Mouse (Mus musculus) liver, postnatal 0 days (tissue): ENCODE data around the gene Gm14743. TPM values are rescaled to one million over a fixed set of nuclear protein-coding genes. Genes with fewer than 3 reads are reported as not detected.
"Not testable (repeated sequence)": the region's sequence is repeated elsewhere in the genome, so short reads cannot be mapped to it uniquely, and the experiment has no call there.

Experiments
- ATAC-seq: fragments of 200-750 bp; cut with Nextera tagmentation; 2 replicates; pipeline ENCODE4 v1.8.0; 2017; ENCODE audit warnings: mild to moderate bottlenecking, moderate library complexity
- DNase-seq: peaks from one replicate; pipeline ENCODE4 v3.0.0-alpha.2; 2016
- H3K27ac ChIP-seq: fragments of 300-500 bp; sonication (generic); 2 replicates; pipeline ENCODE4 v1.5.1; 2014; ENCODE audit warnings: antibody characterized with exemption, moderate library complexity, mild to moderate bottlenecking, low read depth
- H3K27me3 ChIP-seq: fragments of 300-500 bp; sonication (generic); 2 replicates; pipeline ENCODE4 v1.6.1; 2014; ENCODE audit warnings: low read length, control low read depth, mixed read lengths; ENCODE audit not compliant: insufficient read depth
- H3K36me3 ChIP-seq: fragments of 300-500 bp; sonication (generic); replicated peaks from 2 replicates; pipeline ENCODE4 v1.6.1; 2014; ENCODE audit warnings: mild to moderate bottlenecking, control low read depth, low read length, moderate library complexity, mixed read lengths; ENCODE audit not compliant: insufficient read depth
- H3K4me1 ChIP-seq: fragments of 300-500 bp; sonication (generic); 2 replicates; pipeline ENCODE4 v1.6.1; 2014; ENCODE audit warnings: antibody characterized with exemption, mild to moderate bottlenecking, control low read depth; ENCODE audit not compliant: insufficient read depth
- H3K4me2 ChIP-seq: fragments of 300-500 bp; sonication (generic); 2 replicates; pipeline ENCODE4 v1.6.1; 2014; ENCODE audit warnings: low read depth, mild to moderate bottlenecking, low read length, moderate library complexity, mixed read lengths
- H3K4me3 ChIP-seq: fragments of 300-500 bp; sonication (generic); 2 replicates; pipeline ENCODE4 v1.5.1; 2014; ENCODE audit warnings: low read depth, low read length
- H3K9ac ChIP-seq: fragments of 300-500 bp; sonication (generic); replicated peaks from 2 replicates; pipeline ENCODE4 v1.6.1; 2014; ENCODE audit warnings: mild to moderate bottlenecking, moderate library complexity
- H3K9me3 ChIP-seq: fragments of 300-500 bp; sonication (generic); 2 replicates; pipeline ENCODE4 v1.6.1; 2016; ENCODE audit warnings: mild to moderate bottlenecking, control low read depth, low read length, mixed read lengths
- CTCF ChIP-seq: sonication (generic); IDR thresholded peaks from 2 replicates; pipeline ENCODE4 v1.5.1; 2016; ENCODE audit warnings: antibody characterized with exemption, low read depth
- EP300 ChIP-seq: IDR thresholded peaks from 2 replicates; pipeline ENCODE4 v1.6.1; 2016; ENCODE audit warnings: antibody characterized with exemption, low read depth, mild to moderate bottlenecking
- WGBS: fragments of 180-500 bp; shearing (Covaris S2); extraction: QIAGEN DNeasy Blood & Tissue Kit; methylation state at CpG from one replicate; pipeline ENCODE4 v1.1.7; 2014; ENCODE audit not compliant: insufficient replicate concordance; 5-methylcytosine and 5-hydroxymethylcytosine counted together
- polyA plus RNA-seq: library from polyadenylated mRNA; unstranded; fragments of >200 nt; fragmentation: Nextera tagmentation; extraction: Ambion mirVana; gene quantifications from 2 replicates; pipeline ENCODE4 v1.2.1, GENCODE M21; 2015

The Gm14743 gene
- polyA plus RNA-seq, result not detected in 2 replicates

DNA sequence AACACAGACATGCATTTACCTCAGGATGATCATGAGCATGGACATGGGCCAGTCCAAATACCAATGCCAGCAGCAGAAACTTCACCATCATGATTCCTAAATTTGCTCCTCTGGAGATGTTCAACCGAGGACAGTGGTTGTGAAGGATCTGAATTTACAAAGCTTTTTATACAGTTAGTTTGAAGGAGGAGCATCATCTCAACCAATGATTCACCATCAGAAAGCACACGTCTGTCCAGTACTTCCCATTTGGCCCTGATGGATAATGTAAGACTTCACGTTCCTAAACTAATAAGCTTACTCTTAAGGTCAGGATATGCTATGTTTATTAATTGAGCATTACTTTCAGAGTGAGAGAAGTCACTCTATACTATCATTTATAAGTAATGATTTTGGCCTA lies at the start of gene Gm14743:
Gene Gm14743 (minus strand): TSS at position 101 of the 400 bp plus-strand sequence.
- no CpG with 5 or more reads among the region's 3 CpGs for WGBS
- DNase-seq, H3K27ac ChIP-seq, H3K27me3 ChIP-seq, H3K9me3 ChIP-seq, H3K36me3 ChIP-seq, ATAC-seq, H3K4me2 ChIP-seq, H3K4me3 ChIP-seq, H3K4me1 ChIP-seq, H3K9ac ChIP-seq: not testable (repeated sequence)

DNA sequence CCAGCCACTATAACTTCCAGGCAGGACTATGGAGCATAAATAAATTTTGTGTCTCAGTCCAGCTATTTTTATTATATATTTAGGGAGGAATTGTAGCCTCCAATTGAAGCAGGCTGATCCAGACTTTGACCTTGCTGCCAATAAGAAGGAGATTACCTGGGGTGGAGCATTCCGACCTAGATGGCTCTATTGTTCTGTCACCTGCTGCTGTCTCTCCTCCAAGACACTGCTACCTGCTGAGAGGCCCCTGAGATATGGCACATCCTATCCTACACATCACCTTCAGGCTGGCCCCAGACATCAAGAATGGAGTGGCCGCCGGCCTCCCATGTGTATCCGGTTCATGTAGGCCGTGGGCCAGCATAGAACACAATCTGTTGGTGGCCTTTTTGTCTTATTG lies 42.9 kb downstream of the Gm14743 start:
- Histone ChIP-seq H3K36me3 (no peaks in the 10 kb centered on the region), H3K4me1 (no peaks in the 10 kb centered on the region), H3K9ac (no peak overlapping the region), H3K27ac (no peak overlapping the region), H3K4me3 (no peak overlapping the region), H3K4me2 (no peak overlapping the region), H3K9me3 (no peaks in the 10 kb centered on the region), H3K27me3 (no peaks in the 10 kb centered on the region)
- DNase-seq, result no peak
- ATAC-seq, result no peak
- TF ChIP-seq EP300 (no peak), CTCF (no peak)
- 81% methylated on average over 5 of the region's 5 CpGs for WGBS

DNA sequence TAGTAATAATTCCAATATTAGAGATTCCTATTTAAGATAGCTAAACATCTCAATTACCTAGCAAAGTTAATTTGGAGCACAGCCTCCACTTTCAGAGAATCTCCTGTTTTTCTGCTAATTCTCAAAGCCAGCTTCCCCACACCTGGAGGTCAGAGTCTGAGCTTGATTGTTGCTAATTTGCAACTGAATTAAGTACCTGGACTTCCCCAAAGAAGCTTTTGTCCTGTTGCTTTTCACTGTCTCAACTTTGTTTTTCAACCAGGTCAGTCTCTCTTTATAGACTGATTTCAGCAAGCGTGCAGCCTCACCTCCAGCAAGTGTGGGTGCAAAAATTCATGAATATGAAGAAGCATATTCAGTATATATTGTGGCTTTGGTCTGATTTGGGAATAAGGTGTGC lies 43.5 kb downstream of the Gm14743 start:
- not testable (repeated sequence) for H3K4me2 ChIP-seq, H3K4me1 ChIP-seq, H3K36me3 ChIP-seq, H3K9me3 ChIP-seq, ATAC-seq, H3K27ac ChIP-seq, H3K4me3 ChIP-seq, H3K9ac ChIP-seq, H3K27me3 ChIP-seq, DNase-seq
- 55% methylated on average over 1 of the region's 1 CpGs for WGBS

Other genes with a start within 250 kb of the Gm14743 start
- gene Obp1a, start 154.5 kb downstream of the Gm14743 start, polyA plus RNA-seq, result not detected in 2 replicates
- gene Gm5938, start 120.5 kb downstream of the Gm14743 start, polyA plus RNA-seq, result not detected in 2 replicates
- gene Obp1b, start 59.1 kb downstream of the Gm14743 start, polyA plus RNA-seq, result not detected in 2 replicates
- gene 4930480E11Rik, start 123.7 kb upstream of the Gm14743 start, polyA plus RNA-seq, result not detected in 2 replicates